Mouse (Mus musculus): ENCODE results near the gene Kndc1.

Gene Kndc1

GRCm38 (mm10) chr7:139905661-139906060 is 11.2 kb downstream of the Kndc1 start:
- peak; percentile 28 for DNase-seq (ENCODE audit: low spot score)

- no peak for DNase-seq (ENCODE audit: low spot score)
Observed at GRCm38 (mm10) chr7:139908176-139908575, 13.7 kb downstream of the Kndc1 start.

GRCm38 (mm10) chr7:139909469-139909868 is 15.0 kb downstream of the Kndc1 start:
- DNase-seq (ENCODE audit: low spot score) = no peak

- no peak for DNase-seq (ENCODE audit: low spot score)
Observed at GRCm38 (mm10) chr7:139910204-139910835, 15.8 kb downstream of the Kndc1 start.

GRCm38 (mm10) chr7:139914141-139915047 is 19.9 kb downstream of the Kndc1 start:
- no peak for DNase-seq (ENCODE audit: low spot score)

GRCm38 (mm10) chr7:139915646-139916257 is 21.3 kb downstream of the Kndc1 start:
- no peak for DNase-seq (ENCODE audit: low spot score)

GRCm38 (mm10) chr7:139916345-139916744 is 21.8 kb downstream of the Kndc1 start:
- DNase-seq (ENCODE audit: low spot score) = no peak

- DNase-seq (ENCODE audit: low spot score) = no peak
Observed at GRCm38 (mm10) chr7:139918262-139918661, 23.8 kb downstream of the Kndc1 start.

- DNase-seq (ENCODE audit: low spot score) = no peak
Observed at GRCm38 (mm10) chr7:139930732-139931131, 36.2 kb downstream of the Kndc1 start.

- no peak for DNase-seq (ENCODE audit: low spot score)
Observed at GRCm38 (mm10) chr7:139936705-139937104, 42.2 kb downstream of the Kndc1 start.

- no peak for DNase-seq (ENCODE audit: low spot score)
Observed at GRCm38 (mm10) chr7:139937138-139937537, 42.6 kb downstream of the Kndc1 start.

- no peak for DNase-seq (ENCODE audit: low spot score)
Observed at GRCm38 (mm10) chr7:139937810-139938209, 43.3 kb downstream of the Kndc1 start.

GRCm38 (mm10) chr7:139940476-139941209 is 46.1 kb downstream of the Kndc1 start:
- no peak for DNase-seq (ENCODE audit: low spot score)

- peak; percentile 37 for DNase-seq (ENCODE audit: low spot score)
Observed at GRCm38 (mm10) chr7:139943674-139944281, 49.3 kb downstream of the Kndc1 start, which contains the start of gene Utf1. Gene Utf1, plus strand, starts transcription at chr7:139943789.

- DNase-seq (ENCODE audit: low spot score) = no peak
Observed at GRCm38 (mm10) chr7:139944291-139945240, 50.1 kb downstream of the Kndc1 start.

GRCm38 (mm10) chr7:139945516-139945915 is 51.0 kb downstream of the Kndc1 start:
- no peak for DNase-seq (ENCODE audit: low spot score)

GRCm38 (mm10) chr7:139946032-139946431 is 51.5 kb downstream of the Kndc1 start:
- DNase-seq (ENCODE audit: low spot score) = no peak

GRCm38 (mm10) chr7:139949893-139950282 is 55.4 kb downstream of the Kndc1 start:
- DNase-seq (ENCODE audit: low spot score) = peak; percentile 56

GRCm38 (mm10) chr7:139950283-139950971 is 55.9 kb downstream of the Kndc1 start:
- DNase-seq (ENCODE audit: low spot score) = no peak

- DNase-seq (ENCODE audit: low spot score) = no peak
Observed at GRCm38 (mm10) chr7:139951079-139951478, 56.6 kb downstream of the Kndc1 start.

Measured in ovary, adult 18-20 months (tissue).